Mouse (Mus musculus): ENCODE results near the gene Pask.

Gene Pask

DNA sequence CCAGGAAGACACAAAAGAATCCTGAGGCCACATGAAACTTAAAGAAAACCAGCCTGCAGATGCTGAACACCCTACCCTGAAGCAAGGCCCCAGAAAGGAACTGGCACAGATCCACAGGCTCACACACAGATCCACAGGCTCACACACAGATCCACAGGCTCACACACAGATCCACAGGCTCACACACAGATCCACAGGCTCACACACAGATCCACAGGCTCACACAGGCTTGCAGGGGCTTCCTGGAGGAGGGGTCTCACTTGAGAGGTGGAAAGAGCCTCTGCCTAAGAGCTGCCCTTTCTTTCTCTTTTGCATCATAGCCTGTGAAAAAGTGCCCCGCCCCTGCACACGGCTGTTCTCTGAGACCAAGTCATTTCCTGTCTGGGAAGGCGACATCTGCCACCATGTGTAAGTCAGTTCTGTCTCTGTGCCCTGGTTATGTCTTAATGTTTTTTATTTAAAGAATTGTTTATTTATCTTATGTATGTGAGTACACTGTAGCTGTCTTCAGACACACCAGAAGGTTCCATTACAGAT, 53.5 kb downstream of the Pask start:
- DNase-seq (ENCODE audit: low spot score in 2 of 2), result no peak

DNA sequence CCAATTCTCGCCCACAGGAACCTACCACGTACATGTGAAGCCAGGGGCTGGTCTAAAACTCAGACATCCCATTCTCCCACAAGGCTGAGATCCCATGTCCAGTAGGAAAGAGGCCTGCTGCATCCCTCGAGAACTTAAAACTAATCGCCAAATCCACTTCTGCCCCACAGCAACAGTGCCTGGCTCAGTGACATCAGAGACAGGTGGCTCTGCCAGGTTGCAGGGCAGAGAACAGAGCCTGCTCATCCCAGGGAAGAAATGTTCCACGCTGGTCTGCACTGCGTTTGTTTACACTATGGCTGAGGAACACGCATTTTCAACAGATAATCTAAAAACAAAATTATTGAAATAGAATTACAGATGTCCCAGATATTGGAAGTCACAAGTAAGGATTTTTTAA, 66.2 kb downstream of the Pask start:
- DNase-seq (ENCODE audit: low spot score in 2 of 2), result no peak

DNA sequence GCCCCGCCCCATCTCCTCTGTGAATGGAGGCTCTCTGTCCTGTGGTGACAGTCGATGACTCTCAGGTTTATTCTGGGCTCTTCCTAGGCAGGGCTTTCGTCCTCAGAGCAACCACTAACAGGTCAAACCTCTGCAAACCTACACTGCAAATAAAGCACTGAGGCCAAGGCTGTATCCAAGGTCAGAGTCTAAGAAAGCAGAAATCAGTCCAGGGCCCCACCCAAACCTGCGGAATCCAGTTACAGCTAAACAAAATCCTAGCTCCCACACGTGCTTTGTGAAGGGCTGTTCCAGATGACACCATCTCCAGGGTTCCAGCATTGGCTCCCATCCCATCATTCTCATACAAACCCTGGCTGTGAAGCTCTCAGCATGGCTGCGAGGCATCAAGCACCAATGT, 67.7 kb downstream of the Pask start:
- DNase-seq (ENCODE audit: low spot score in 2 of 2), result no peak

DNA sequence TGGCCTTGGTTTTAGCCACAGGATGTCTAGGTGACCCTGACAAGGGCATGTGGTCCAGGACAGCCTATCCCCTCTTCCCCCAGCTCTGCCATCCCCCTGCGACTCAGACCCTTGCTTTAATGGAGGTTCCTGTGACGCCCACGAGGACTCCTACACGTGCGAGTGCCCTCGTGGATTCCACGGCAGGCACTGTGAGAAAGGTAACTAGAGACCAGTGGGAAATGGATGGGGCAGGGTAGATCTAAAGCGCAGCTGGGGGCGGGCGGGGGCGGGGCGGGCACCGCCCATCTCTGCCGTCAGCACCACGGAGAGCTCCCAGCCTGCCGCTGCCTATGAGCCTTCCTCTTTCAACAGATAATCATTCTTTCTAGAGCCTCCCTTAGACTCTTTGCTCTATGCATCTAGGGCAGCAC, 70.9 kb downstream of the Pask start:
- DNase-seq (ENCODE audit: low spot score in 2 of 2), result no peak

DNA sequence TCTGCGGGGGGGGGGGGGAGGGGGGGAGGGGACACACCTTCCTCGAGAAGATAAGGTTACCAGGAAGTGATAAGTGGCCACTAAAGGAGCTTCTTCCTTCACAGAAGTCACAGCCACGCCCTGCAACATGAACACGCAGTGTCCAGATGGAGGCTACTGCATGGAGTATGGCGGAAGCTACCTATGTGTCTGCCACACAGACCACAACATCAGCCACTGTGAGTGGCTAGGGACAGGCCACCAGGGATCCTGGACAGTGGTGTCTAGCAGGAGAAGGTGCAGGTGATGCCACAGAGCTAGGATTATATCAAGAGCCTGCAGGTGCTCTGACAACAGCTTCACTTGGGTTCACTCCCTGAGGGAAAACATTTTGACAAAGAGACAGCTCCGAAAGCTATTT, 71.5 kb downstream of the Pask start:
- DNase-seq (ENCODE audit: low spot score in 2 of 2), result no peak

DNA sequence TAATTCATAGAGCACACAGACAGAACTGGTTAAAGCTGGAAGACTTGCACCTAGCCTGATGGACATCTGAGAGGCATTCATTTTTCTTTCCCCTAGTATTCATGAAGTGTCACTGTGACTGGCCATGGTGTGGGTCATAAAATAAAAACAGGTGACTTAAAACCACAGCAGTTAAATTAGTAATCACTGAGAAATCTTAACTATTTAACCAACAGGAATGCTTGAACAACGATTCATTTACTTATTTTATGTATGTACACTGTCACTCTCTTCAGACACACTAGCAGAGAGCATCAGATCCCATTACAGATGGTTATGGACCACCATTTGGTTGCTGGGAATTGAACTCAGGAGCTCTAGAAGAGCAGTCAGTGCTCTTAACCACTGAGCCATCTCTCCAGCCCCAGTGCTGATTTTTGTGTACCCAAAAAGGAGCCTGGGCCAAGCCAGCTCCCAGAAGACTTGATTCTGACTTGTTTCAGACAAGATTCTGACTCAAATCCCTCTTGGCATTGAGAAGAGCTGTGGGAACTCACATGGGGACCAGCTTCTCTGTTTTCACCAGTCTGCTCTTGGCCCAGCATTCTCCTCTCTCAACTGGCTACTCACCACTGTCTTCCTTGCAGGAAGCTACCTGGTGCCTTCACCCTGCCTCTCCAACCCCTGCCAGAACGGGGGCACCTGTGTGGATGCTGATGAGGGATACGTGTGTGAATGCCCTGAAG, 72.6 kb downstream of the Pask start:
- no peak for DNase-seq (ENCODE audit: low spot score in 2 of 2)

DNA sequence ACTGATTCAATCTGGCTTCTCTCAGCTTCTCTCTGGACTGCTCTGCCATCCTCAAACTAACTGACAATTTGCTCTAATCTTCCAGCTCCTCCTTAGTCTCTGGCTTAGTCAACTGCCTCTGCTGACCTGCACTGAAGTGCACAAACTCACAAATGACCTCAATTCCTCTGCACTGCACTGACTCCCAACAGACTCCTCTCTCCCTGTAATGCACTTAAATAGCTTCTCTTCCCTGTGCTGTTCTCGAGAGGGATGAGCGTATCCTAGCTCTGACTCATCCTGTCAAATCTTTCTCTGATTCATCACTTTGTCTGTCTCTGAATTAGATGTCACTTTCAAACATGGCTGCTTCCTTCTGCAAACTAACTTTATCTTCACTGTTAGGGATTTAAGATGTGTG, 75.0 kb downstream of the Pask start:
- no peak for DNase-seq (ENCODE audit: low spot score in 2 of 2)

DNA sequence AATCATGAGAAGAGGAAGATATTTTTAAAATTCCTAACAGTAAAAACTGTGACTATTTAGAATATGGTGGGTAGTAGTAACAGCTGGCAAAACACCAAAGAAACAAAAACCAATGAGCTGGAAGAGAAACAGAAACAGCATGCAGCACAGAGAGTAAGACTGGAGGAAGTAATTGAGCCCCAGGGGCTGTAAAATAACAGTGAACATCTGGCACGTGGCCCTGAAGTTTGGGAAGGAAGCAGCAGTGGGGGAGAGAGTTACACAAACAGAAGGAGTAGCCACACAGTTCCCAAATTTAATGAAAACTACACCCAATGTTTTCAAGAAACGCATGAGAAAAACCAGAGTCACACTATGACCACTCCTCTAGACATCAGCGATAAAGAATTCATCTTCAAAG, 76.1 kb downstream of the Pask start:
- DNase-seq (ENCODE audit: low spot score in 2 of 2), result no peak

Measured in frontal cortex, postnatal 14 days (tissue).